Mouse (Mus musculus) left cerebral cortex, postnatal 4 days (tissue): ENCODE results near the gene Rexo4. TPM values are rescaled to one million over a fixed set of nuclear protein-coding genes. Genes with fewer than 3 reads are reported as not detected.
A peak's percentile ranks its signal among the peaks of the same experiment; 100 is the strongest.

Source experiments
- DNase-seq: peaks from one replicate; pipeline ENCODE4 v3.0.0-alpha.2; 2022
- intact Hi-C: fragments of 180-260 bp; cut with DNase I; formaldehyde crosslinking; loops from one replicate; pipeline ENCODE4 v1.15.1; 2025
- total RNA-seq, 2 experiments: library from RNA; stranded (reverse); gene quantifications; 2 replicates each; pipeline ENCODE4 v1.2.3; 2021

Rexo4 gene
- total RNA-seq, 2 experiments from 2014 or later, result 50.9 to 61.6 TPM

- no peak for DNase-seq
- intact Hi-C loops, result no loop called here
Measured at GRCm38 (mm10) chr2:26912253-26912770, 51.9 kb downstream of the Rexo4 start.

GRCm38 (mm10) chr2:26910994-26911765 lies 53.0 kb downstream of the Rexo4 start:
- DNase-seq, result peak; percentile 79
- intact Hi-C loops, result no loop called here

- intact Hi-C loops, result no loop called here
Measured at GRCm38 (mm10) chr2:26910124-26910993, 53.8 kb downstream of the Rexo4 start, which contains the start of the genes Med22 and Rpl7a. Gene Med22, minus strand, starts transcription at chr2:26910677. Gene Rpl7a, plus strand, starts transcription at chr2:26910764.

GRCm38 (mm10) chr2:26909387-26909784 lies 54.8 kb downstream of the Rexo4 start:
- intact Hi-C loops, result no loop called here

More at GRCm38 (mm10) chr2:26910124-26910993, 53.8 kb downstream of the Rexo4 start, which contains the start of the genes Med22 and Rpl7a:
- DNase-seq, result peak; percentile 100

GRCm38 (mm10) chr2:26908710-26909386 lies 55.3 kb downstream of the Rexo4 start:
- DNase-seq, result no peak
- intact Hi-C loops, result no loop called here

More at GRCm38 (mm10) chr2:26909387-26909784, 54.8 kb downstream of the Rexo4 start:
- DNase-seq, result no peak

- intact Hi-C loops, result no loop called here
- DNase-seq, result peak; percentile 44
Measured at GRCm38 (mm10) chr2:26907109-26907508, 57.1 kb downstream of the Rexo4 start.

GRCm38 (mm10) chr2:26906431-26906830 lies 57.8 kb downstream of the Rexo4 start:
- no peak for DNase-seq
- intact Hi-C loops, result no loop called here

GRCm38 (mm10) chr2:26905936-26906335 lies 58.2 kb downstream of the Rexo4 start:
- intact Hi-C loops, result no loop called here

More at GRCm38 (mm10) chr2:26905936-26906335, 58.2 kb downstream of the Rexo4 start:
- DNase-seq, result no peak

Other genes starting within 250 kb of the Rexo4 start
- not detected for gene Abo, start 99.4 kb downstream of the Rexo4 start, total RNA-seq
- gene Surf6, start 61.5 kb downstream of the Rexo4 start, total RNA-seq, result 10 to 100 TPM; 32.3 to 33.8 TPM
- gene Med22, start 53.7 kb downstream of the Rexo4 start, total RNA-seq, result 10 to 100 TPM; 52.3 to 56.2 TPM
- gene Rpl7a, start 53.6 kb downstream of the Rexo4 start, total RNA-seq, result 100 to 1,000 TPM; 422 to 425 TPM
- 10 to 100 TPM; 34.8 to 35.1 TPM for gene Surf2, start 48.0 kb downstream of the Rexo4 start, total RNA-seq
- gene Surf1, start 47.9 kb downstream of the Rexo4 start, total RNA-seq, result 10 to 100 TPM; 69.5 to 72.4 TPM
- gene Surf4, start 30.5 kb downstream of the Rexo4 start, total RNA-seq, result 10 to 100 TPM; 61.0 to 67.1 TPM
- gene Stkld1, start 30.3 kb downstream of the Rexo4 start, total RNA-seq, result under 1 TPM in 1 of 2 experiments, not detected in 1; 0.18 TPM
- not detected for gene Adamts13, start 9.0 kb upstream of the Rexo4 start, total RNA-seq
- 10 to 100 TPM; 73.1 to 80.5 TPM for gene Cacfd1, start 45.5 kb upstream of the Rexo4 start, total RNA-seq
- gene Slc2a6, start 63.6 kb upstream of the Rexo4 start, total RNA-seq, result 10 to 100 TPM; 23.3 to 27.5 TPM
- under 1 TPM in 1 of 2 experiments, not detected in 1; 0.42 TPM for gene Mymk, start 107.8 kb upstream of the Rexo4 start, total RNA-seq
- gene Adamtsl2, start 115.0 kb upstream of the Rexo4 start, total RNA-seq, result 10 to 100 TPM; 23.8 to 25.1 TPM
- 10 to 100 TPM; 55.8 to 61.9 TPM for gene Fam163b, start 178.1 kb upstream of the Rexo4 start, total RNA-seq
- under 1 TPM; 0.30 to 0.58 TPM for gene Dbh, start 200.8 kb upstream of the Rexo4 start, total RNA-seq